Mouse (Mus musculus) adrenal gland, adult 2 months (tissue): ENCODE measurements around the gene Gna11. TPM values are rescaled to one million over a fixed set of nuclear protein-coding genes. Genes with fewer than 3 reads are reported as not detected.
A peak's percentile ranks its signal among the peaks of the same experiment; 100 is the strongest.

Source experiments
- DNase-seq: peaks from one replicate; pipeline ENCODE4 v3.0.0; 2021
- polyA plus RNA-seq: library from polyadenylated mRNA; depleted of rRNA; stranded (reverse); fragments of >200 nt; gene quantifications from 2 replicates; pipeline ENCODE4 v1.2.3, GENCODE M21; 2012
- total RNA-seq, 2 experiments: library from RNA; stranded (reverse); gene quantifications; 2 replicates each; pipeline ENCODE4 v1.2.3; 2021

Gene Gna11
- total and polyA plus RNA-seq, 3 experiments: 76.6 to 124 (median 86.0) TPM

GRCm38 (mm10) chr10:81505016-81505664, 39.9 kb downstream of the Gna11 start:
- DNase-seq: no peak

- peak; percentile 89 for DNase-seq
Observed at GRCm38 (mm10) chr10:81502658-81503057, 42.3 kb downstream of the Gna11 start.

- no peak for DNase-seq
Observed at GRCm38 (mm10) chr10:81501863-81502262, 43.1 kb downstream of the Gna11 start.

GRCm38 (mm10) chr10:81500032-81500431, 45.0 kb downstream of the Gna11 start, which contains the start of gene S1pr4:
S1pr4 (minus strand) TSS chr10:81500132.
- DNase-seq: no peak

- peak; percentile 46 for DNase-seq
Observed at GRCm38 (mm10) chr10:81499250-81499901, 45.6 kb downstream of the Gna11 start.

GRCm38 (mm10) chr10:81498316-81499249, 46.4 kb downstream of the Gna11 start:
- no peak for DNase-seq

- DNase-seq: no peak
Observed at GRCm38 (mm10) chr10:81497401-81498270, 47.4 kb downstream of the Gna11 start.

GRCm38 (mm10) chr10:81496969-81497368, 48.0 kb downstream of the Gna11 start:
- no peak for DNase-seq

- DNase-seq: peak; percentile 98
Observed at GRCm38 (mm10) chr10:81496264-81496901, 48.6 kb downstream of the Gna11 start, which contains the start of gene Ncln. Ncln (minus strand) TSS chr10:81496392.

- no peak for DNase-seq
Observed at GRCm38 (mm10) chr10:81495616-81496263, 49.2 kb downstream of the Gna11 start.

- no peak for DNase-seq
Observed at GRCm38 (mm10) chr10:81495151-81495550, 49.8 kb downstream of the Gna11 start.

GRCm38 (mm10) chr10:81494260-81495041, 50.5 kb downstream of the Gna11 start:
- DNase-seq: no peak

- no peak for DNase-seq
Observed at GRCm38 (mm10) chr10:81493601-81494220, 51.3 kb downstream of the Gna11 start.

GRCm38 (mm10) chr10:81492606-81493240, 52.3 kb downstream of the Gna11 start:
- no peak for DNase-seq

GRCm38 (mm10) chr10:81491018-81491417, 54.0 kb downstream of the Gna11 start:
- DNase-seq: no peak

GRCm38 (mm10) chr10:81489941-81490340, 55.0 kb downstream of the Gna11 start:
- DNase-seq: no peak

- DNase-seq: no peak
Observed at GRCm38 (mm10) chr10:81488081-81488480, 56.9 kb downstream of the Gna11 start.

- DNase-seq: no peak
Observed at GRCm38 (mm10) chr10:81486496-81486895, 58.5 kb downstream of the Gna11 start.
